Mouse (Mus musculus) intestine, postnatal 0 days (tissue): Measurements from ENCODE around the gene Tsnaxip1. TPM values are rescaled to one million over a fixed set of nuclear protein-coding genes. Genes with fewer than 3 reads are reported as not detected.

Source experiments
- ATAC-seq: fragments of 200-750 bp; cut with Nextera tagmentation; 2 replicates; pipeline ENCODE4 v1.8.0; 2017; ENCODE audit warnings: mild to moderate bottlenecking, moderate TSS enrichment, moderate library complexity
- H3K27ac ChIP-seq: fragments of 300-500 bp; sonication (generic); 2 replicates; pipeline ENCODE4 v1.5.1; 2014; ENCODE audit warnings: mild to moderate bottlenecking, low read depth, low read length, moderate library complexity
- H3K27me3 ChIP-seq: fragments of 300-500 bp; sonication (generic); replicated peaks from 2 replicates; pipeline ENCODE4 v1.6.1; 2014; ENCODE audit warnings: low read length, mixed read lengths; ENCODE audit not compliant: control insufficient read depth, insufficient read depth
- H3K36me3 ChIP-seq: fragments of 300-500 bp; sonication (generic); 2 replicates; pipeline ENCODE4 v1.6.1; 2014; ENCODE audit warnings: mild to moderate bottlenecking, moderate library complexity; ENCODE audit not compliant: control insufficient read depth, insufficient read depth
- H3K4me1 ChIP-seq: fragments of 300-500 bp; sonication (generic); replicated peaks from 2 replicates; pipeline ENCODE4 v1.6.1; 2014; ENCODE audit warnings: antibody characterized with exemption, low read length, mixed read lengths; ENCODE audit not compliant: control insufficient read depth, insufficient read depth
- H3K4me2 ChIP-seq: fragments of 300-500 bp; sonication (generic); replicated peaks from 2 replicates; pipeline ENCODE4 v1.6.1; 2014; ENCODE audit warnings: low read depth, mild to moderate bottlenecking, moderate library complexity
- H3K4me3 ChIP-seq: fragments of 300-500 bp; sonication (generic); 2 replicates; pipeline ENCODE4 v1.5.1; 2014; ENCODE audit warnings: low read depth, low read length
- H3K9ac ChIP-seq: fragments of 300-500 bp; sonication (generic); 2 replicates; pipeline ENCODE4 v1.6.1; 2014; ENCODE audit warnings: mild to moderate bottlenecking, low read depth, low read length
- H3K9me3 ChIP-seq: fragments of 300-500 bp; sonication (generic); 2 replicates; pipeline ENCODE4 v1.6.1; 2016; ENCODE audit warnings: mixed run types; ENCODE audit not compliant: control insufficient read depth
- CTCF ChIP-seq: sonication (generic); IDR thresholded peaks from 2 replicates; pipeline ENCODE4 v1.5.1; 2016; ENCODE audit warnings: low read depth, mild to moderate bottlenecking, control low read depth, antibody characterized with exemption, moderate library complexity
- WGBS: fragments of 180-500 bp; shearing (Covaris S2); extraction: QIAGEN DNeasy Blood & Tissue Kit; methylation state at CpG from one replicate; pipeline ENCODE4 v1.1.7; 2014; 5-methylcytosine and 5-hydroxymethylcytosine counted together
- polyA plus RNA-seq: library from polyadenylated mRNA; unstranded; fragments of >200 nt; fragmentation: Nextera tagmentation; extraction: Ambion mirVana; gene quantifications from 2 replicates; pipeline ENCODE4 v1.2.1, GENCODE M21; 2015

Gene Tsnaxip1
- polyA plus RNA-seq, 1 experiment from 2014 or later = not detected

DNA sequence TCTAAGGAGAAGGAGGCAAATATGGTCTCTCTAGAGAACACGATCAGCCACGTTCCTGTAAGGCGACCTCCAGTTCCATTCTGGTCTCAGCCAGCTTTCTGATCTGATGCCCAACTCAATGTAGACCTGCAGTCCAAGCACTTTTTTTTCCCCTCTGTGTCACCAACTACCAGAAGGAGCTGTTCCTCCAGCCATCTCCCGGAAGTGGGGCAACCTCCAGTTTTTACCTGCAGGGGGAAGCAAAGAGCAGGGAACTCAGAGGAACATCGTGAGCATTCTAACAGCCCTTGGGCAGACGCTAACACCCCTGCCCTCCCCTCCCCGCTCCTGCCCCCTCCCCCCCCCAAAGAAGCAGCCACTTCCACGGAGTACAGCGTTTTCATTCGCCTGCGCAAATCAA is 7.8 kb downstream of the Tsnaxip1 start:
- Histone ChIP-seq H3K36me3 (no peaks in the 10 kb centered on the region), H3K4me2 (no peak overlapping the region), H3K27me3 (no peaks in the 10 kb centered on the region), H3K27ac (no peak overlapping the region), H3K9ac (no peak overlapping the region), H3K4me3 (no peak overlapping the region), H3K9me3 (no peaks in the 10 kb centered on the region), H3K4me1 (no peaks in the 10 kb centered on the region)
- 31% methylated on average over 11 of the region's 11 CpGs for WGBS
- peak; percentile 75 for TF ChIP-seq CTCF
- ATAC-seq = peak; percentile 39; the same call in 1 of the 2 replicates

DNA sequence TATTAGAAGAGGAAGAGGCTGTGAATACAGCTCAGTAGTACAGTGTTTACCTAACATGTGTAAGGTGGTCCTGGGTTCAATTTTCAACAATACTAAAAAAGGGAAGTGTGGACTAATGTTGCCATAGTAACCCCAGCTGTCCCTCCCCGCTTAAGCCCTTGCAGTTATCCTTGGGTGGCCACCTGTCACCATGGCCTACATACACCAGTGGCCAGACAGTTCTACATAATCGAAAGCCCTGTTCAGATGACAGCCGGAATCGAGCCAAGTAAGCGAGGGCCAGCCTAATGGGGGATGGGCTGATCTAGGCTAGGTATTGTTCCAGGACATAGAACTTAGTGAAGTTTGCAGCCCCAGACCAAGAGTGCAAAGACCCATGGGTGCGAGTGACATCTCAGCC is 9.5 kb downstream of the Tsnaxip1 start:
- TF ChIP-seq CTCF = no peak
- H3K36me3 ChIP-seq = no peaks in the 10 kb centered on the region
- H3K27me3 ChIP-seq = no peaks in the 10 kb centered on the region
- 85% methylated on average over 6 of the region's 6 CpGs for WGBS
- H3K9me3 ChIP-seq = no peaks in the 10 kb centered on the region
- no peaks in the 10 kb centered on the region for H3K4me1 ChIP-seq
- H3K9ac ChIP-seq = no peak overlapping the region
- no peak overlapping the region for H3K4me2 ChIP-seq
- H3K4me3 ChIP-seq = no peak overlapping the region
- no peak overlapping the region for H3K27ac ChIP-seq
- ATAC-seq = no peak

DNA sequence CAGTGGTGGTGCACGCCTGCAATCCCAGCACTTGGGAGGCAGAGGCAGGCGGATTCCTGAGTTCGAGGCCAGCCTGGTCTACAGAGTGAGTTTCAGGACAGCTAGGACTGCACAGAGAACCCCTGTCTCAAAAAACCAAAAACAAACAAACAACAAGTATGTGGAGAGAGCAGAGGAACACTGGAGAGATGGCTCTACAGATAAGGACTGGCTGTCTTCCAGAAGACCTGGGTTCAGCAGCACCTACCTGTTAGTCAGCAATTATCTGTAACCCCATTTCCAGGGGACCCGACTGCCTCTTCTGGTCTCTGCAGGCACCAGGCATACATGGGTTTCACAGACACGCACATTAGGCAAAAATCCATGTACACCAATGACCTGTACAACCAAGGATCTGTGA is 11.7 kb downstream of the Tsnaxip1 start:
- Histone ChIP-seq H3K9me3 (no peaks in the 10 kb centered on the region), H3K36me3 (peaks cover 7% of the 10 kb centered on the region), H3K9ac (no peak overlapping the region), H3K27me3 (no peaks in the 10 kb centered on the region), H3K4me1 (no peaks in the 10 kb centered on the region), H3K4me3 (no peak overlapping the region), H3K27ac (no peak overlapping the region), H3K4me2 (no peak overlapping the region)
- 84% methylated on average over 5 of the region's 5 CpGs for WGBS
- no peak for ATAC-seq
- no peak for TF ChIP-seq CTCF

DNA sequence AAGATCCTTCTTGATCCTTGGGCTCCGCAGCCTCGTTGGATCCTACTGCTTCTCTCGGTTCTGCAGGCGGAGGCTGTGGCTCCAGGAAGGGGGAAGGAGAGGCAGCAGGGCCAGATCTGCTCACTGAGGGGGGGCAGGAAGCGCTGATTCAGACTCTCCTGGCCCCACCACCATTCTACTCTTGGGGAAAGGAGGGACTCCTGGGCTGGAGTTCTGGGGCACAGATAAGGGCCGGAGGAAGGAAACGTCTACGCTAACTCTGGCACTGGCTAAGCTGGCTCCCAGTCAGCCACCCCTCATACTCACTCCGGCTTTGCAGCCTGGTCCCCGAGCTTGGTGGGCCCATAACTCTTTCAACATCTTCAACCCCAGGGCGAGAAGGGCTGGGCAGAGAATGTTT is 19.1 kb downstream of the Tsnaxip1 start:
- whole genome bisulfite sequencing = 92% methylated on average over 11 of the region's 11 CpGs
- no peak for ATAC-seq
- Histone ChIP-seq H3K4me3 (no peak overlapping the region), H3K4me1 (no peaks in the 10 kb centered on the region; the same call in 1 of the 2 replicates), H3K27me3 (no peaks in the 10 kb centered on the region), H3K9ac (no peak overlapping the region), H3K9me3 (no peaks in the 10 kb centered on the region), H3K36me3 (peaks cover 55% of the 10 kb centered on the region), H3K4me2 (no peak overlapping the region), H3K27ac (no peak overlapping the region)
- TF ChIP-seq CTCF = no peak

DNA sequence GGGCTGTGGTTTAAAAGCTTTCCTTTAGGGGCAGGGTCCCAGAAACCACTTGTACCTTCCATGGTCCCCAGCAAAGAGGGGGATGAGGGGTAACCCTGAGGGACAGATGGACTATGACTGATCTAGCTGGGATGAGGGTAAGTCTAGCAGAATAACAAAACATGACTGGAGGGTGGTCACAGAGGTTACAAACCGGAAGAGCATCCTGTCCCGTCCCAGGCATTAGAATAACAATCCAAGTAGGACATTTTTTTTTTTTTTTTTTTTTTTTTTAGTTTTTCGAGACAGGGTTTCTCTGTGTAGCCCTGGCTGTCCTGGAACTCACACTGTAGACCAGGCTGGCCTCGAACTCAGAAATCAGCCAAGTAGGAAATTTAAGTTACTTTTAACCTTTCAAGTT is 22.5 kb downstream of the Tsnaxip1 start:
- no peaks in the 10 kb centered on the region for H3K9me3 ChIP-seq
- no peaks in the 10 kb centered on the region for H3K27me3 ChIP-seq
- no peak overlapping the region for H3K9ac ChIP-seq
- TF ChIP-seq CTCF = no peak
- H3K27ac ChIP-seq = no peak overlapping the region
- WGBS = 84% methylated on average over 4 of the region's 4 CpGs
- H3K4me2 ChIP-seq = no peak overlapping the region
- no peak for ATAC-seq
- H3K4me1 ChIP-seq = no peaks in the 10 kb centered on the region; the same call in 1 of the 2 replicates
- peaks cover 40% of the 10 kb centered on the region for H3K36me3 ChIP-seq
- no peak overlapping the region for H3K4me3 ChIP-seq

DNA sequence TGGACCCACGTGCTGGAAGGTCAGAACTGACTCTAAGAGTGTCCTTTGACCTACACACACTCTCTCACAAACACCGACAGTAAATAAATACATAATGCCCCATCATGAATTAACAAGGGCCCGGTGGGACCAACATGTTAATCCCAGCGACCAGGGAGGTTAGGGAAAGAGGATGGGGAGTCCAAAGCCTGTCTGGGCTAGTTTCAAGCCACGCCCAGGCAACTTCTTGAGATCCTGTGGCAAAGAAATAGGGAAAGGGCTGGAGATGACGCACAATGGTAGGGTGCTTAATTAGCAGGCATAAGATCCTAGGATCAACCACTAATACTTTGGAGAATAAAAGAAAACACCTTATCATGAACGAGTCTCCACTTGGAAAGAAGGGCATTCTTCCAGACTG is 23.1 kb downstream of the Tsnaxip1 start:
- no peaks in the 10 kb centered on the region for H3K27me3 ChIP-seq
- H3K27ac ChIP-seq = no peak overlapping the region
- ATAC-seq = no peak
- H3K4me3 ChIP-seq = no peak overlapping the region
- WGBS = 69% methylated on average over 7 of the region's 7 CpGs
- H3K36me3 ChIP-seq = peaks cover 34% of the 10 kb centered on the region
- H3K4me2 ChIP-seq = no peak overlapping the region; the same call in 1 of the 2 replicates
- no peaks in the 10 kb centered on the region for H3K9me3 ChIP-seq
- TF ChIP-seq CTCF = no peak
- no peaks in the 10 kb centered on the region; the same call in 1 of the 2 replicates for H3K4me1 ChIP-seq
- H3K9ac ChIP-seq = no peak overlapping the region

DNA sequence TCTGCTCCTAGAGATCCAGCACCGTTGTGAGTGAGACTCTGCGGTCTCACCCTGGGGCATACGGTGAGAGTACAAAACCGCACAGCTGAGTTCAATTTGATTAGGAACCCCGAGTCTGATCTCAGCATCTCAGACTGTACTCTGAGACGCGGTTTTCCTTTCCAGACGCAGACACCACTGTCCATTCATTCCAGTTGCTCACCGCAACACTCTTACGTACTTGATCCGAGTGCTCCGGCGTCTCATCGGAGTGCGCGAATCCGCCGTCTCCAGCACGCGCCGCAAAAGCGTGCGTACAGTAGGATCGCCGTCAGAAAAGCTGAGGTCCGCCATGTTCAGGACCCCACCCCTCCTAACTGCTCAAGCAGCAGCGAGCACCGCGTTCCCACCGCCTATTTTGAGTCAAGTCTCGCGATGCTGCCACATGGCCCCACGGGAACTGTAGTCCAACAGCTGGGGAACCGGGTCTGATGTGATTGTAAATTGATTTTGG is 24.2 kb downstream of the Tsnaxip1 start:
- no peak for TF ChIP-seq CTCF
- WGBS = under 1% methylated on average over 34 of the region's 34 CpGs
- H3K36me3 ChIP-seq = peaks cover 23% of the 10 kb centered on the region
- no peaks in the 10 kb centered on the region for H3K27me3 ChIP-seq
- peak overlapping the region; percentile 54; the same call in 1 of the 2 replicates for H3K27ac ChIP-seq
- no peaks in the 10 kb centered on the region for H3K9me3 ChIP-seq
- peaks cover 3% of the 10 kb centered on the region for H3K4me1 ChIP-seq
- peak; percentile 60 for ATAC-seq
- H3K4me2 ChIP-seq = peak overlapping the region; percentile 86
- peak overlapping the region; percentile 86 for H3K4me3 ChIP-seq
- peak overlapping the region; percentile 73 for H3K9ac ChIP-seq
